Mouse (Mus musculus) adrenal gland, postnatal 14 days (tissue): ENCODE results near the gene Gna12. TPM values are rescaled to one million over a fixed set of nuclear protein-coding genes. Genes with fewer than 3 reads are reported as not detected.

Experiments
- total RNA-seq: library from RNA; stranded (reverse); gene quantifications from 2 replicates; pipeline ENCODE4 v1.2.3, GENCODE M21; 2021

The Gna12 gene
- total RNA-seq, 1 experiment from 2014 or later, result 114 TPM

Other genes with a start within 250 kb of the Gna12 start
- 13.7 and 26.8 TPM in 2 replicates for gene Lfng, start 223.1 kb downstream of the Gna12 start, total RNA-seq
- gene Ttyh3, start 181.4 kb downstream of the Gna12 start, total RNA-seq, result 72.5 and 83.6 TPM in 2 replicates
- 19.0 and 22.7 TPM in 2 replicates for gene Iqce, start 128.1 kb downstream of the Gna12 start, total RNA-seq
- gene Brat1, start 125.4 kb downstream of the Gna12 start, total RNA-seq, result 16.8 and 19.6 TPM in 2 replicates
- gene Amz1, start 106.3 kb downstream of the Gna12 start, total RNA-seq, result 0.53 and 0.85 TPM in 2 replicates
- gene Card11, start 170.2 kb upstream of the Gna12 start, total RNA-seq, result 0.63 and 7.8 TPM in 2 replicates